Mouse (Mus musculus) 3T3-L1 (cell line): ENCODE measurements around the gene Bcl2l1.

Experiments used
- DNase-seq: peaks from one replicate; pipeline ENCODE4 v3.0.0-alpha.2; 2015; ENCODE audit warnings: low read depth, low spot score

Bcl2l1 gene

GRCm38 (mm10) chr2:152831019-152831878, at the start of gene Bcl2l1:
Gene Bcl2l1, minus strand, starts transcription at chr2:152831728.
- peak; percentile 96 for DNase-seq

- no peak for DNase-seq
Observed at GRCm38 (mm10) chr2:152880898-152881297, 49.4 kb upstream of the Bcl2l1 start.

- no peak for DNase-seq
Observed at GRCm38 (mm10) chr2:152878239-152878638, 46.7 kb upstream of the Bcl2l1 start.

GRCm38 (mm10) chr2:152863346-152863745, 31.8 kb upstream of the Bcl2l1 start:
- peak; percentile 95 for DNase-seq

- DNase-seq = no peak
Observed at GRCm38 (mm10) chr2:152862638-152863037, 31.1 kb upstream of the Bcl2l1 start.

GRCm38 (mm10) chr2:152861891-152862290, 30.4 kb upstream of the Bcl2l1 start:
- DNase-seq = no peak

- peak; percentile 44 for DNase-seq
Observed at GRCm38 (mm10) chr2:152859501-152859900, 28.0 kb upstream of the Bcl2l1 start.

- no peak for DNase-seq
Observed at GRCm38 (mm10) chr2:152848466-152848865, 16.9 kb upstream of the Bcl2l1 start.

- DNase-seq = peak; percentile 100
Observed at GRCm38 (mm10) chr2:152847815-152848302, 16.3 kb upstream of the Bcl2l1 start, which contains the start of gene Tpx2. Gene Tpx2, plus strand, starts transcription at chr2:152847964.

- DNase-seq = no peak
Observed at GRCm38 (mm10) chr2:152847057-152847814, 15.7 kb upstream of the Bcl2l1 start.

- DNase-seq = no peak
Observed at GRCm38 (mm10) chr2:152842741-152843140, 11.2 kb upstream of the Bcl2l1 start.

- no peak for DNase-seq
Observed at GRCm38 (mm10) chr2:152839256-152839655, 7.7 kb upstream of the Bcl2l1 start.

- DNase-seq = peak; percentile 97
Observed at GRCm38 (mm10) chr2:152830021-152830921, 1.3 kb downstream of the Bcl2l1 start.

GRCm38 (mm10) chr2:152829367-152829881, 2.1 kb downstream of the Bcl2l1 start:
- peak; percentile 44 for DNase-seq

- peak; percentile 43 for DNase-seq
Observed at GRCm38 (mm10) chr2:152828532-152828931, 3.0 kb downstream of the Bcl2l1 start.

GRCm38 (mm10) chr2:152828011-152828370, 3.5 kb downstream of the Bcl2l1 start:
- DNase-seq = peak; percentile 64

- peak; percentile 68 for DNase-seq
Observed at GRCm38 (mm10) chr2:152827321-152828010, 4.1 kb downstream of the Bcl2l1 start.

- DNase-seq = no peak
Observed at GRCm38 (mm10) chr2:152826481-152826880, 5.0 kb downstream of the Bcl2l1 start.

GRCm38 (mm10) chr2:152825713-152826112, 5.8 kb downstream of the Bcl2l1 start:
- no peak for DNase-seq

GRCm38 (mm10) chr2:152825168-152825697, 6.3 kb downstream of the Bcl2l1 start:
- no peak for DNase-seq
